Mouse (Mus musculus): ENCODE data around the gene H60b. TPM values are rescaled to one million over a fixed set of nuclear protein-coding genes. Genes with fewer than 3 reads are reported as not detected.
"Not testable (repeated sequence)": the region's sequence is repeated elsewhere in the genome, so short reads cannot be mapped to it uniquely, and the experiment has no call there.

The H60b gene
- polyA plus RNA-seq, 1 experiment from 2014 or later, result 0.36 TPM

DNA sequence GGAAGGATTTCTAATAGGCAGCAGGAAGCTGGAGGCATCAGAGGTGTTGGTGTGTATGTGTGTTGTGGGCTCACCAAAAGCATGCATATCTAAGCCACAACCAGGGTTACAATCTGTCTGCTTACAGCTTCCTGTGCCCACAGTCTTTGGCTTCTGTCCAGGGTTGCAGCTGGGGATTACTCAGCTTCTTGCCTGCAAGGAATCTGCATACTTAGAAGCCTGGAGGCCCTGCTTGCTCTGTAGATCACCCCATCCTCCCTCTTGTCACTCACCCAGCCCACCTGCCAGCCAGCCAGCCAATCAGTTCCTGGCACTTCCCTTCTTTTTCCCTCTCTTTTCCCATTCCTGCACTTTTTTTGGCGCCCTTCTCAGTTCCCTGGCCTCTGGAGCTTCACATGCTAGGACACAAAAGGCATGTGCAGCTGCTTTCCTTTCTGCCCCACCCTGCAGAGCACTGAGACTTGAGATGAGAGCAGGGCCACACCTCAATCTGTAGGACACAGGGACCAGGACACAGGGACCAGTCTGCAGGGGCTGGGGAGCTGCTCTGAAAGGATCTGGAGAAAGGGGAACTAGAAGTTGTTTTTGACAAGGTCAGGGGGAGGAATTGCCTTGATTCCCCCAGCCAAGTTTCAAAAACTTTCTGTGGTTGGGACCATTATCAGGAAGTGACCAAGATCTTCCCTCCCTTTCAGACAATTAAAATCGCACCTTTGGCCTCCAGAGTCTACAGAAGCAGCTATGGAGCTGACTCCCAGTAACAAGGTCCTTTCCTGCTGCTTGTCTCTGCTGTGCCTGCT lies 44.6 kb downstream of the H60b start:
- not testable (repeated sequence) for H3K27me3 ChIP-seq (ENCODE audit: control insufficient read depth, insufficient read depth, low read length); H3K4me2 ChIP-seq (replicated peaks; ENCODE audit: low read depth); H3K9ac ChIP-seq (ENCODE audit: low read length); H3K4me1 ChIP-seq (replicated peaks; ENCODE audit: control insufficient read depth, insufficient read depth); H3K36me3 ChIP-seq (ENCODE audit: control insufficient read depth, insufficient read depth, low read length); H3K27ac ChIP-seq (replicated peaks); ATAC-seq (ENCODE audit: low FRiP score, low TSS enrichment); DNase-seq (ENCODE audit: low spot score); H3K9me3 ChIP-seq (ENCODE audit: control insufficient read depth, low read length); H3K4me3 ChIP-seq (ENCODE audit: low read depth, low read length)
- no CpG with 5 or more reads among the region's 2 CpGs for WGBS

DNA sequence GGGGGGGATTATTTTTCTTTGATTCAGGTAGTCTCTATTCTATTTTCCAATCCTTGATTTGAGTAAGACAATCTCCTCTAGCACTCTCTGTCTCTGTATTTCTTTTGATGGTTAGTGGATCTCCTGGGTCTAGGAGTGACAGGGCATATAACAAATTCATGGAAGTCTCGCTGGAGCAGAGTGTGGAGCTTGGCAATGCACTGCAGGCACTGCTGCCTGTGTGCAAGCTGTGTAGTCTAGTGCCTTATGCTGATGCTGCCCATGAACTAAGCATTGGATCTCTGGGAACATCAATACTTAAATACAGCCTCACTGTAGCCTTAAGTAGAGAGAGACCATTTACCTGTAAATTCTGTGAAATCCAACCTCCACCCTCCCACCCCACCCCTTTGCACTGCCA lies 48.1 kb downstream of the H60b start:
- not testable (repeated sequence) for H3K9me3 ChIP-seq (ENCODE audit: control insufficient read depth, low read length); H3K9ac ChIP-seq (ENCODE audit: low read length)
- WGBS, result 52% methylated on average over 1 of the region's 1 CpGs

DNA sequence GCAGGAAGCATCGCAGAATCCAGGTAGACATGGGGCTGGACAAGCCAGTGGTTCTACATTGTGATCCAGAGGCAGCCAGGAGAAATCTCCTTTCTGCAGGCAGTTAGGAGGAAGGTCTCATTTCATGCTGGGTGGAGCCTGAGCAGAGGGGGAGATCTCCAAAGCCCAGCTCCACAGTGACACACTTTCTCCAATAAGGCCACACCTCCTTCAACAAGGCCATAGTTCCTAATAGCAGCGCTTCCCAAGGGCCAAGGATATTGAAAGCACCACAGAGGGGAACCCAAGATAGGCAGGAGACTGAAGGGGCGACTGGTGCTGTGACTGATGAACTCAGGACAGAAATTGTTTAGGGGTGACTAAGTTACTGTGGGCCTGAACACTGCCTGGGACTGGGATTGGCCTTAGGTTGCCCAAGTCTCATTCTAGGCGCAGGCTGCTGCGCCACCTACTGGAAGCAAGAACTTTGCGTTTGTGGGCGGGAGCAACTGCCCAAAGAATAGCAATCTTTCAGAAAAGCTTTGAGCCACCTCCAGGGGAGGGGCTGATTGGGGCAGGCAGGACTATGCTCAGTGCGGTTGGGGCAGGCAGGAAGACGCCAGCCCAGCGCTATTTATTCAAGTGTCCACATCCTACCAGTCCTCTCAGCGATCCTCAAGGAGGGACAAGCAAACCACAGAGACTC lies 53.8 kb downstream of the H60b start:
- H3K36me3 ChIP-seq (ENCODE audit: control insufficient read depth, insufficient read depth, low read length); H3K9ac ChIP-seq (ENCODE audit: low read length); H3K4me2 ChIP-seq (replicated peaks; ENCODE audit: low read depth); H3K4me1 ChIP-seq (replicated peaks; ENCODE audit: control insufficient read depth, insufficient read depth); H3K27ac ChIP-seq (replicated peaks); H3K27me3 ChIP-seq (ENCODE audit: control insufficient read depth, insufficient read depth, low read length); H3K9me3 ChIP-seq (ENCODE audit: control insufficient read depth, low read length); H3K4me3 ChIP-seq (ENCODE audit: low read depth, low read length): not testable (repeated sequence)
- TF ChIP-seq CTCF (IDR thresholded peaks at IDR 0.05; ENCODE audit: low read depth), result peak; percentile 65
- ATAC-seq (ENCODE audit: low FRiP score, low TSS enrichment) (peak; percentile 80), DNase-seq (ENCODE audit: low spot score) (peak; percentile 30)
- WGBS, result 2% methylated on average over 8 of the region's 11 CpGs

More for the DNA sequence above, 48.1 kb downstream of the H60b start:
- not testable (repeated sequence) for DNase-seq (ENCODE audit: low spot score); ATAC-seq (ENCODE audit: low FRiP score, low TSS enrichment); H3K27ac ChIP-seq (replicated peaks); H3K4me3 ChIP-seq (ENCODE audit: low read depth, low read length); H3K4me1 ChIP-seq (replicated peaks; ENCODE audit: control insufficient read depth, insufficient read depth); H3K36me3 ChIP-seq (ENCODE audit: control insufficient read depth, insufficient read depth, low read length); H3K27me3 ChIP-seq (ENCODE audit: control insufficient read depth, insufficient read depth, low read length); H3K4me2 ChIP-seq (replicated peaks; ENCODE audit: low read depth)

DNA sequence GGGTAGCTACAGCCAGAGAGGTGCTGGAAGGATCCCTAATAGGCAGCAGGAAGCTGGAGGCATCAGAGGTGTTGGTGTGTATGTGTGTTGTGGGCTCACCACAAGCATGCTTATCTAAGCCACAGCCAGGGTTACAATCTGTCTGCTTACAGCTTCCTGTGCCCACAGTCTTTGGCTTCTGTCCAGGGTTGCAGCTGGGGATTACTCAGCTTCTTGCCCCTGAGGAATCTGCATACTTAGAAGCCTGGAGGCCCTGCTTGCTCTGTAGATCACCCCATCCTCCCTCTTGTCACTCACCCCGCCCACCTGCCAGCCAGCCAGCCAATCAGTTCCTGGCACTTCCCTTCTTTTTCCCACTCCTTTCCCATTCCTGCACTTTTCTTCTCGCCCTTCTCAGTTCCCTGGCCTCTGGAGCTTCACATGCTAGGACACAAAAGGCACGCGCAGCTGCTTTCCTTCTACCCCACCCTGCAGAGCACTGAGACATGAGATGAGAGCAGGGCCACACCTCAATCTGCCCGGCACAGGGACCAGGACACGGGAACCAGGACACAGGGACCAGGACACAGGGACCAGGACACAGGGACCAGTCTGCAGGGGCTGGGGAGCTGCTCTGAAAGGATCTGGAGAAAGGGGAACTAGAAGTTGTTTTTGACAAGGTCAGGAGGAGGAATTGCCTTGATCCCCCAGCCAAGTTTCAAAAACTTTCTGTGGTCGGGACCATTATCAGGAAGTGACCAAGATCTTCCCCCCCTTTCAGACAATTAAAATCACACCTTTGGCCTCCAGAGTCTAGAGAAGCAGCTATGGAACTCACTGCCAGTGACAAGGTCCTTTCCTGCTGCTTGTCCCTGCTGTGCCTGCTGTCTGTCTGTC lies 65.3 kb downstream of the H60b start:
- H3K36me3 ChIP-seq (ENCODE audit: control insufficient read depth, insufficient read depth, low read length), result not testable (repeated sequence)
- no CpG with 5 or more reads among the region's 7 CpGs for WGBS

DNA sequence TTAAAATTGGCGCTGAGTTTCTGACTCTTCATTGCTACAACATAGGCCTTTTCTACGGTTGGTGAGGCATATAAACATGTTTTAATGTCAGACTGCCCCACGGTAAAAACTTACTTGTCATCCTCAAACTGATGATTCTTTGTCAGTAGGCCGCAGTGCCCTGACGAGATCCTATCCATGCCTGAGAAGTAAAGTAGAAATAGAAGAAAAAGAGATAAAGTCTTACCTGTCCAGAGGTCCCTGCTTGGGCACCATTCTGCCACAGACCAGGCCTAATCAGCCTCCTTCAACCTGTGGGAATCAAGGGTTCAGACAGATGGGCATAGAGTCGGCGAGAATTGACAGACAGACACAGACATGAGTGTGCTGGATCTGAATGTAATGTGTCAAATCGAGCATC lies 106.7 kb downstream of the H60b start:
- Histone ChIP-seq H3K9ac (ENCODE audit: low read length) (no peak overlapping the region), H3K27me3 (ENCODE audit: control insufficient read depth, insufficient read depth, low read length) (no peaks in the 10 kb centered on the region), H3K27ac (replicated peaks) (no peak overlapping the region), H3K4me1 (replicated peaks; ENCODE audit: control insufficient read depth, insufficient read depth) (no peaks in the 10 kb centered on the region), H3K36me3 (ENCODE audit: control insufficient read depth, insufficient read depth, low read length) (no peaks in the 10 kb centered on the region), H3K4me3 (ENCODE audit: low read depth, low read length) (no peak overlapping the region), H3K4me2 (replicated peaks; ENCODE audit: low read depth) (no peak overlapping the region), H3K9me3 (ENCODE audit: control insufficient read depth, low read length) (no peaks in the 10 kb centered on the region)
- no peak for DNase-seq (ENCODE audit: low spot score)
- no peak for ATAC-seq (ENCODE audit: low FRiP score, low TSS enrichment)
- TF ChIP-seq CTCF (IDR thresholded peaks at IDR 0.05; ENCODE audit: low read depth) (no peak), EP300 (optimal IDR thresholded peaks at IDR 0.05) (no peak)
- WGBS, result 91% methylated on average over 8 of the region's 8 CpGs

More for the DNA sequence above, 65.3 kb downstream of the H60b start:
- H3K27ac ChIP-seq (replicated peaks); H3K9me3 ChIP-seq (ENCODE audit: control insufficient read depth, low read length); DNase-seq (ENCODE audit: low spot score); H3K4me3 ChIP-seq (ENCODE audit: low read depth, low read length); H3K4me2 ChIP-seq (replicated peaks; ENCODE audit: low read depth); H3K27me3 ChIP-seq (ENCODE audit: control insufficient read depth, insufficient read depth, low read length); H3K9ac ChIP-seq (ENCODE audit: low read length); H3K4me1 ChIP-seq (replicated peaks; ENCODE audit: control insufficient read depth, insufficient read depth): not testable (repeated sequence)
- ATAC-seq (ENCODE audit: low FRiP score, low TSS enrichment), result peak; percentile 45; the same call in 1 of the 2 replicates

DNA sequence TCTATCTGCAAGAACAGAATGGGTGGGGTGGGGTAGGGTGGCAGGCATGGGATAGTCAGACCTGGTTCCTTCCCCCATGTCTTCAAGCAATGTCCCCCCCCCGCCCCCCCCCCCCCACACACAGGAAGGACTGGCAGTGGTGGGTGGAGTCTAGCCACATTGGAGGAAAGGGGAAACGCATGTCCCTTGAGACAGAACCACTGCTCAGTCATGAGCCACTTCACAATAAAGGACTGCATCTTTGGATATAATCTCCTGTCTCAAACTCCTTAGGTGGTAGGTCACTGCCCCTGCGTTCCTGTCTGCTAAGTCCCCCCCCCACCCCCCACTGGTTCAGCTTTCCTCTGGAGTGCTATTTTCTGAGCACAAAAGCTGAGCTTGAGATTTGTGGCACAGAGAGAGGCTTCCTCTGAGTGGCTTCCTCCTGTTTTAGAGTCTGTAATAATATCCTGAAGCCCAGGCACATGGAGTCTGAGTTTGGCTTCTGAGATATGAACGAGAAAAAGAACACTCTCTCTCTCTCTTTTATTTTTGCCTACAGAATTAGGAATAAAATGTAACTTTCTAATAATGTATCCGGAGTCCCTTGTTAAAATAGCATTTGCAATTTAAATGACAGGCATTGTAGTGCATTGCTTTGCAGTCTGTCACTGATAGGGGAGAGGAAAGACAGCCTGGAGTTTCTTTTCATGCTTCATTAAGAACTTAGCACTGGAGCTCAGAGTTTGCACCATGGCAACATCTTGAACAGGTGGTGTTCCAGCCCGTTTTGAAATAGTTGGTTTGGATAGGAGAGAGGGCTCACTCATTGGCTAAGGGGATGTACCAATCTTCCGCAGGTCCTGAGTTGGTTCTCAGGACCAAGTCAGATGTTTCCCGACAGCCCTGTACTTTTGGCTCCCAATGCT lies 112.7 kb downstream of the H60b start:
- not testable (repeated sequence) for H3K9ac ChIP-seq (ENCODE audit: low read length); DNase-seq (ENCODE audit: low spot score); ATAC-seq (ENCODE audit: low FRiP score, low TSS enrichment); H3K27me3 ChIP-seq (ENCODE audit: control insufficient read depth, insufficient read depth, low read length); H3K9me3 ChIP-seq (ENCODE audit: control insufficient read depth, low read length); H3K4me1 ChIP-seq (replicated peaks; ENCODE audit: control insufficient read depth, insufficient read depth); H3K27ac ChIP-seq (replicated peaks); H3K4me2 ChIP-seq (replicated peaks; ENCODE audit: low read depth); H3K4me3 ChIP-seq (ENCODE audit: low read depth, low read length); H3K36me3 ChIP-seq (ENCODE audit: control insufficient read depth, insufficient read depth, low read length)
- 61% methylated on average over 7 of the region's 8 CpGs for WGBS
